Mouse (Mus musculus) forelimb bud, embryonic 11.5 days (tissue): ENCODE results near the gene Sdk1.

Experiments used
- DNase-seq: peaks from one replicate; pipeline ENCODE4 v3.0.0-alpha.2; 2012; ENCODE audit warnings: low read depth, low spot score

Sdk1 gene

DNA sequence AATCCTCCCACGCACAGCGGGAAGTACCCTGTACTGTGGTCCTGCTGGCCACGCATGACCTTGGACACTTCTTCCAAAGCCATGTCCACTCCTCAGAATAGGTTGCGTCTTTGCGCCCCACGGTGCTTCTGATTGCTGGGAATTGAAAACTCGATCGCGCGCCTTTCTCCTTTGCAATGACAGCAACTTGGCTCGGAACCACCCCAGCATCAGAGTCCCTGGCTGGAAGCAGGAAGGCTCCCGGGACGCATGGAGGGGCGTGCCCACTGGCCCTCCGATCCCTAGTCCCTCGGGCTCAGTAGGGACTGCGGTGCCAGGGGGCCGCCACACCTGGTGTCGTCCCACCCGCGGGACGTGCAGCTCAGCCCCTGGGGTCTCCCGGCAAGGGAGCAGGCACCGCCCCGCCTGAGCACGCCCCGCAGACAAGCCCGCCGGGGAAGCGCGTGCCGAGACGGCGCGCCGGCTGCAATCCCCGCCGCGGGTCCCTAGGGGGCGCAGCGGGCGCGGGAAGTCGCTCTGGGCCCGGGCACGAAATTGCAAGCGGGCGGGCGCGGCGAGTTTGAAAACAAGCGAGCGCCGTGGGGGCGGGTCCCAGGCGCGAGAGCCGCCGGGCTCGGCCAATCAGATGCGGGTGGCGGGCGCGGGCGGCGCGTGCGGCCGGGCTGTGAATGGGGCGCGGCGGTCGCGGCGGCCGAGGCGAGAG, at the start of gene Sdk1:
TSS of gene Sdk1 (plus strand) at position 650 of the 703 bp plus-strand sequence.
- DNase-seq = peak; percentile 93

DNA sequence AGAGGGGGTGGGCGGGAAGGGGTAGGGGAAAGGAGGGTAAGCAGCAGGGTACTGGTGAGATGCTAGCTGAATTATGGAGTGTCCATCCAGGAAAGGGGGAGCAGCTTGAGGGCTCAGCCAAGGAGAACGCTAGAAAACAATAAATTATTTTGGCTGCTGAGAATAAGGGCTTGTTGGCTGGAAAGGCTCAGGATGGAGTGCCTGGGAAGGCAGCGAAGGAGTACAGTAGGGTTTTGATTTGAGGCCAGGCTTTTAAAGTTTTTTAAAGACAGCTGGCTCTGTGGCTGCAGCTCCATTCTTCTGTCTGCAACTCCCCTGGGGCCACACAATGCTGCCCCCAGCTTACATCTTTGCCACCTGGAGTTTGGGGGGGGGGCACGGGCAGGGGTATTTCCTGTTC, 44.0 kb upstream of the Sdk1 start:
- peak; percentile 18 for DNase-seq

DNA sequence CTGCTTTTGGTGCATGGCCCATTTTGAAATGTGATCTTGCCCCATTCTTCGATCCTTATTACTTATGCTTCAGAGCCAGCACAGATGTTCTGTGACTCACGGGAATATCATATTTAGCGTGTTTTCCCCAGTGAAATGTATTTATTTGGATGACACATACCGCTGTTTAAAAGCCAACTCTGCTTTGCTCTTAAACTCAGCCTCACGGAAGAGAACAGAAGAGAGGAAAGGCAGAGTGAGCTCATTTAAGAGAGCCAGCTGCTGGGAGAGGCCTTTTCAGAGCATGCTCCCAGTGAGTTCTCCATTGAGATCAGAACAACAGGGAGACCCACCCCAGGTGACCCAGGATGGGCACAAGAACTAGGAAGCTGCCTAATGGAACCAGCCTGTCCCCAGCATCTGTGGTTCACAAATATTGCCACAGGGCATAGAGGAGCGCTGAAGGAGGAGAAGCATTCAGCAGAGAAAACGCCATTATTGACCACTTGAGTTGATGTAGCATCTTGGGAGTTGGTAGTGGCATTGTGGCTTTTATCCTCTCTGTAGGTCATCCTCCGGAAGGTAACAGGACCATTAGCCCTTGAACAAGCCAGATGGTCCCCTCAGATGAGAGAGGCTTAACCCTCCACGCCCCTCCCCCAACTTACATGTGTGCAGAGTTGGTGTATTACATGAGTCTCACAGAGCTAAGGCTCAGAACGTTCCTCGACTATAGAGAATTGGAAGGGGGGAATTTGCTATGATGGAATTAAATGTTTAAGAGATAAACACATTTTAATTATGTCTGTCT, 38.8 kb upstream of the Sdk1 start:
- no peak for DNase-seq

DNA sequence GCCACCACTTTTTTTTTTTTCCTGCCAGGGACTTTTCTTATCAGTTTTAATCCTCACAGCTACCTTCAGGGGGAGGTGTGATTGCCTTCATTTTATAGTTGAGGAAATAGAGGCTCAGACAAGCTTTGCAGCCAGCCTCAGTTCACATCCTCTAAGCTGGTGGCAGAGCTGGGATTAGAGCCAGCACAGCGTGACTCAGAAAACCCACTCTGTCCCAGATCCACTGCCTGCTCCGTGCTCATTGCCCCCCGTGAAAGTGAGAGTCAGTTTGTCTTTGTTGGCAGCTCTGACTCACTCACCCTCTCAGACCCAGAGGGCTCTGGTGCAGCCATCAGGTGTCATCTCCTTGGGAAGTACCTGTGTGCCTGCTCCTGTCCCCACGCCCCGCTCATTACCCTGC, 34.2 kb upstream of the Sdk1 start:
- DNase-seq = no peak

DNA sequence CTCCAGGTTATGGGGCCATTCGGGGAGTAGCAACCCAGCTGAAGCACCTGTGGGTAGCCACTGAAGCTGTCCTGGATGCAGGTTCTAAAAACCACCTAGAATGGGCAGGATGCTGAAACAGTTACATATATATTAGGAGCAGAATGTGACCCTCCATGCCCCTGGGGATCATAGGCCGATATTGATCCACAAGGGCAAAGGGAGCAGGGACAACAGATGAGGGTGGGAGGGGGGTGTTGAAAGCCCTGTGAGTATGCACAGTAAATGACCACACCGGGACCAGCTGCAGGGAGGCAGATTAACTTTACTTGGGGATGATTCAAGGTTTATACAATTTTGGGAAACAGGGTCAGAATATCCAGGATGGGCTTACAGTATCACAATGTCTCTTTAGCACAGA, 16.0 kb upstream of the Sdk1 start:
- DNase-seq = no peak

DNA sequence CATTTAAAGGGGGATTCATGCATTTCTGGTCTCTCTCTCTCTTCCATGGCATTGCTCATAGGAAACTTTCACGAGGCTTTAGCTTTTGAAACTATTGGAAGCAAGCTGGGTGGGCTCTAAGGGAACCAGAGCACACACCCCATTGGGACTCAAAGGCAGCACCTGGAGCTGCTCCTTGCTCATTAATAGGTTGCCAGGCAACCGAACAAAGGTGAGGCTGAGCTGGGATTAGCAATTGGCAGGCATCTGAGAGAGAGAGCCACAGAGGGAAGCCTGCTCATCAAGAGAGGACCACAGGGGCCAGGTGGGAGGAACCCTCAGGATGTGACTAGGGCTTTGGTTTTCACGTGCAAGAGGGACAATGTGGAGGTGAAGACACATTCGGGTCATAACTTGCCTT, 7.0 kb upstream of the Sdk1 start:
- DNase-seq = no peak

DNA sequence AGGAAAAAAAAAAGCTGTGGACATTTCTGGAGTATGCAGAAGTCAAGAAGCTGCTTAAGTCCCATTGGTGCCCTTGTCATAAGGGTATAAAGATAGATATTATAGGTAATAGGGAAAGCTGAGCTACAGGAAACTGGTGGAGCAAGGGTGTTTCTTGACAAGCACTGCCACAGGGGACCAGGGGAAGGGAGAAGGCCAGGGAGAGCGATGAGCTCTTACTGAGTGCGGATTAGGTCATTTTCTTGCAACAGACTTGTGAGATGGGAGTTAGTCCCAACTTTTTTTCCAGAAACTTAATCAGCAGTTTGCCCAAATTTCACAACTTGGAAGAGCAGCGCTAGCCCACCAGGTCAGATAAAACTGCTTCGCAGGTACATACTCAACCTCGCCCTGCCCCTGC, 1.9 kb upstream of the Sdk1 start:
- DNase-seq = no peak

DNA sequence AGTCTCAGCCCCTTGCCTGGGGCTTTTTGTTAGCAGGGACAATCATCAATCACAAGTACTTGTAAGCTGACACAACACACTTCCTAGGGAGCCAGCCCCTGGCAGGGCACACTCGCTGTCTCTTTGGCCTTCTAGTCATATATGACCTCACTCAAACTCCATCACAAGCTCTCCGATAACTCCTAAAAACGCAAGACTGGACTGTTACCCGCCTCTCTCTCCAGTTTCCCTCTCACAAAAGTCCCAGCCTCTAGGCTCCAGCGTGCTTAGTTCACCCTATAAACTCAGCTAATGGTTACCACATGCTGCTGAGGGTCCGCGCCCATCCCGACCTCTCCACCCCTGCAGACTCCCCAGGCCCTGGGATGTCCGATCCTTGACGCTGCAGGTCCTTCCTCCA, 849 bp upstream of the Sdk1 start:
- DNase-seq = peak; percentile 59

DNA sequence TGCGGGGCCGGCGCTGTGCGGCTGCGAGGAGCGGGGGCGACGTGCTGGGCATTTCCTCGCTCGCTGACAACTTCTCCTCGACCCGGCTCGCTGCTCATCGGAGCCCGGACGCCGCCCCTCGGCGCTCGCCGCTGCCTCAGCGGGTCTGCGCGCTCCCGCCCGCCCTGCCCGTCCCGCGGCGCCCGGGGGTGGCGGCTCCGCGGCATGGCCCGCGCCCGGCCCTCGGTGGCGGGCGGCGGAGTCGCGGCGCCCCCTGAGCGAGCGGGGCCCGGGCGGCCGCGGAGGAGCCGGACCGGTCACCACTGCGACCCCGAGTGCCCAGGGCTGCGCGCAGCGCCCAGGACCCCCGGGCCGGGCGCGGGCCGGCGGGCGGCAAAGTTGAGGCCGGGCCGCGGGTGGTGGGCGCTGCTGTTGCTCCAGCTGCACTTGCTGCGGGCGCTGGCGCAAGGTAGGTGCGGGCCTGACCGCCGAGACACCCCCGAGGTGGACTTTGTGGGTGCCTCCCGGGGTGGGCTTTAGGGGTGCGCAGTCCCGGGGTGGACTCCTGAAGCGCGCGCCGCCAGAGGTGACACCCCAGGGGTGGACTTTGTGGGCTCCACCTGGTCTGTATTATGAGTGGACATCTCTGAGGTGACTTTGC, 475 bp downstream of the Sdk1 start:
- no peak for DNase-seq

DNA sequence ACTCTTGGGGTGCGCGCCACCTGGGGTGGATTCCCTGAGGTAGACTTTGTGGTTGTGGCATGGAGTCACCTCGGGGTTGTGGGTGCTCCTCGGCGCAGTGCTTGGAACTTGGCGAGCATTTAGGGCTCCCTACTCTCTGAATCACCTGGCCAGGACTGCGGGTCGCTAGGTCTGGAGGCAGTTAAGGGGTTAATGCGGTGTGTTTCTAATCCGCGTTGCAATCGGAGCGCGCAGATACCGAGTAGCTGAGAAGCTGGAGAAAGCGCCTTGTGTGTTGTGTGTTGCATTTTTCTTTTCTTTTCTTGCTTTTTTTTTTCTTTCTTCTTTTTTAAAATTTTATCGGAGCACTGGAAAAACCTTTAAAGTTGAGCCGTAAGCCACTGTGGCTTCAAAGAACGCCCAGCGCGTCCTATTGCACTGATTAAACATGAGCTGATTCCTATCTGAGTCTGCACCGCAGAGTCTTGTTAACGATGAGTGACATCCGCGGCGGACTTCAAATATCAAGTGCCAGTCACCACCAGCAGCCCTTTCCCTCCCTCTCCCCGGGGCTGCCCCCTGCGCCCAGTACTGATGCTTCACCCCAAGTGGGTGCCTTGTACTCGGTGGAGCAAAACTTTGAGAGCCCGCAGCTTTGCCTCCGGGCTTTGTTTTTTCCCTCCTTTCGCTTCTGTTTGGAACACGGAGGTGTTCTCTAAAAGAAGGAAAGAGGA, 2.1 kb downstream of the Sdk1 start:
- no peak for DNase-seq

DNA sequence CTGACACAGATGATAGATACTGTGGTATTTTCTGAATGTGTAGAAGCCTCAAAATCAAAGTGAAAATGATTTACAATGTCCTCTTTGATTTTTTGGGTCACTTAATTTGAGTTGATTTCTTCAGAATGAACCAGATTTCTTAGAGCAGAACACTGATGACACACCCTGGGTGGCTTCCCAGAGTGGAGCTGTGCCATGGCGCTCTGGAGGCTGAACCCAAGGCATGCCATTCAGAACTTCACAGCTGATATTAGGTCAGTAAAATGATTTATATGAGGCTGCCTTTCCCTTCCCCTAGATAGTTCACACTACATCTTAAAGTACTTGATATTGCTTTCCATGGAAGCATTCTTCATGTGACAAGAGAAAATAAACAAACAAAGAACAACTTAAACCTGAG, 23.0 kb downstream of the Sdk1 start:
- DNase-seq = no peak

DNA sequence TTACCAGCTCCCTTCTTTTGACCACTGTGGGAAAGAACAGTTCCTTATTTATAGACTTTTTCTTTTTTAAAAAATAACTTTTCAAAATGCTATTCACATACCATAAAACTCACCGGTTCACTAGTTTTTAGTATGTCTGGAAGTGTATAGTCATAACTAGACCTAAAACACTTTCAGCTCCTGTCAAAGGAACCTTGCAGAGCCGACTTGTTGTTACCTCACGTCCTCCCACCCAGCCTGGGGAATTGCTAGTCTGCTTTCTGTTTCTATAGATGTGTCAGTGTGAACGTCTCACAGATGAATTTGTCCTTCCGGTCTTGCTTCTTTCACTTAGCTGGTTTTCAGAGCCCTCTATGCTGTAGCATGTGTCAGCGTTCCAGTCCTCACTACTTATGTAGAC, 35.8 kb downstream of the Sdk1 start:
- DNase-seq = no peak

DNA sequence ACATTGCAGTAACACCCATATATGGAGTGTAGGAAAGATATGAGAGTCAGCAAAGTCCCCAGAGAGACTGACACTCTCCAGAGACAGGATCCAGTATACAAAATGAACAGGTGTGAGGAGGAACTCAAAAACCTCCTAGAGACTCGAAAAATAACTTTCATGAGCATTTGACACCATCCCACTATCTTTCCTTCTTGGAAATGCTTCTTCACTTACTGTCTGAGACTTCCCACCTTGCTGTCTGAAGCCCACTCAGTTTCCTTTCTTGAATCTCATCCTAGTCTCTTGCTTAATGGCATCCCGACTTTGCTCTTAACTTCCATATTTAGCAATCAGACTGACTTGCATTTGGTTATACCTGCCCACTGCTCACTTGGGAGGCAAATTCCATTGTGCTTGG, 40.5 kb downstream of the Sdk1 start:
- no peak for DNase-seq

DNA sequence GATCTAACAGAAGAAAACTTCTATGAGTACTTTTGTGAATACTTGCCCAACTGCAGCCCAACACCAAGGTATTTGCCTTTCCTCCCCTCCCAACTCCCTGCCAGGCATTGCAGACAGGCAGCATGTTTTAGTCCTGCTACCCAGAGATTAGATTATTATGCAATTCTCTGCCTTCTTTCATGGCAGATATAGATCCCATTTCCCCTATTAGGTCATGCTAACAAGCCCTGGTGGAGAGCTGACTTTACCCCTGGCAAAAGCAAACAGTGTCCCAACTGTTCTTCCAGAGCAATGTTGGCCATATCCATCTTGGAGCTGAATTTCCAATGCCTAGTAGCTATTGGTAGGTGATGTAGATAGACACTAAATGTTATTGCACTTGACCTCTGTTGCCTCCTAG, 48.3 kb downstream of the Sdk1 start:
- no peak for DNase-seq

DNA sequence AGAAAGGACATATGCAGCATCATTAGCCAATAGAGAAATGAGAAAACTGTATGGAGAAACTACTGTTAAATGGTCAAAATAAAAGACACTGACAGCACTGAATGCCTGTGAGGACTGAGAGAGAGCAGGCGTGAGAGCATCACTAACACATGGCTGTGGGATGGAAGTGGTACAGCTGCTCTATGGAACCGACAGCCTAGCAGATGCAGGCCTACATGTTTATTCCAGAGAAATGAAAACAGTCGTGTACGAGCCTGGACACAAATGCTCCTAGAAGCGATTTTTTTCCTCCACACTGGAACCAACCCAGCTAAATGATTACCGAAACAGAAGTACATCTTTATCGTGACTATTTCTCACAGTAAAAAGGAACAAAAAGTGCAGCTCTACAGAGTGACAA, 54.0 kb downstream of the Sdk1 start:
- no peak for DNase-seq

DNA sequence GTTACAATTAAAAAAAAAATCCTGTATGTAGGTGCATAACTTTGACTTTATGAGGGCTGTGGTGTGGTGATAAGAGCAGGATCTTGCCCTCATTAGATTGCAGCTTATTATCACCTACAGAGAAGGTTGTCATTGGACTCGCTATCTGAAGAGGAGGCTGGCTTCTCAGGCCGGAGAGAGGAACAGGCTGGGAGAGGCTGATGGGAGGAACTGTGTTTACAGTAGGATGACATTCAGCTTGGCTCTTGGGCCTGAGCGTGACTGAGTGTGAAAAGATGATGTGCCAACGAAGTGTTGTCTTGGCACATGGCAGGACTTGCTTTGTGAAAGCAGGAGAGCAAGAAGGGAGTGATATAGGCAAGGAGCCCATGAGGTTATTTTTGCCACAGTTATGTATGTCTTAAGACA, 61.0 kb downstream of the Sdk1 start:
- no peak for DNase-seq

DNA sequence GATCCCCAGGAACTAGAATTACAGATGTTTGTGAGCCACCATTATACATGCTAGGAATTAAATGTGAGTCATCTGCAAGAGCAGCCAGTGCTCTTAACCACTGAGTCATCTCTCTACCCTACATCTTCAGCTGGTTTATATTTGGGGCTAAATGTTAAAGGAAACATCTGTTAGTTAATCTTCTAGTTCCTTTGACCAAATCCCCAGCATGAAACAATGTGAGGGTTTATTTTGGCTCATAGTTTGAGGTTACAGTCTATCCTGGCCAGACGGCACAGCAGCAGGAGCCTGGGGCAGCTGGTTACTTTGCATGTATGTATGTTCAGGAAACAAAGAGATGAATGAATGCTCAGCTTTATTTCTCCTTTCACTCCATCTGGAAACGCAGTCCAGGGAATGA, 62.5 kb downstream of the Sdk1 start:
- DNase-seq = peak; percentile 11

DNA sequence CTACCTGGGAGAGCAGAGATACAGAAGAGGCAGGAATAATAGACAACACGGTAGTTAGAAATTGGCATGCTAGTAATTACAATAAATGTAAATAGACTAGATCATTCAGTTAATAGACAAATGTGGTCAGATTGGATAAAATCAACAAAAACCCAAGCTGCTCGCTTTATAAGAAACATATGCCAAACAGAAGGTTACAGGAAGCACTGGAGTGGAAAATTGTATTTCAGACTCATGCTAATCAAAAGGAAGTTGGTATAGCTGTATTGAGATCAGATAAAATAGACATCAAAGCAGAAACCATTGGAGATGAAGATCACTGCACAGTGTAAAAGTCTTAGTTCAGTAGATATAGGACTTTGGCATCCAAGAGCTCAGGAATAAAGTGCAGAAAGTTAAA, 63.4 kb downstream of the Sdk1 start:
- no peak for DNase-seq

DNA sequence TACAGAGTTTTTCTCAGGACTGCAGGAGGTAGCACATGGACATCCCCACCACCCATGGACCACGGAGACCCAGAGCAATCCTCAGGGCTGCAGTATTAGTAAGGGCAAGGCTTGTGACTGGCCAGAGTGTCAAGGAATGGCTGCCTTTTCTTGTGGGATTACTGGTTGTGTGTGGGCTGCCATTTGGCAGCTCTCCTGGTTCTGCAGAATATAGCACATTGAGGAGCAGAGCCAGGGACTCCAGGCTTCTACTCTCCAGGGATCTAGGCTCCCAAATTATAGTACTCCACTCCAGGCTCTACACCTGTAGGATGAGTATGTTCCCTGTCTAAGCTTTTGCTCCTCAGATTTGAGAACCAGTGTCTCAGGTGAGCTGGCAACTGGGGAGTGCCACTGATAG, 69.4 kb downstream of the Sdk1 start:
- DNase-seq = no peak

DNA sequence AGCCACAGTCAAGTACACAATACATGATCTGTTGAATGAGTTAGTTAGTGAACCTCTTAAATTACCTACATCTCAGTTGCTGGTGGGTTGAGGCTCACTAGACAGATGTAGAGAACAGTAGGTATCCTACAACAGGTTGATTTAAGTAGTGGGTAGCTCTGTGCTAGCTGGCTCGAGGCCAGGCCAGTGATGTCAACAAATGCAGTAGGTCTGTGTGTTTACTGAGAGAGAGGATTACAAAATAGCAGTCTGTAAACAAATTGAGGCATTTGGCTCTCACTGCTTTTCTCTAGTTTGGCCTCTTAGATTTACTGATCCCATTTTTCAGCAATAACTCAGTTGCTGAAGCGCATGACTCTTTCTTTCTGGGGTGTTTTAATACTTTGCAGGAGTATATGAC, 70.5 kb downstream of the Sdk1 start:
- no peak for DNase-seq

DNA sequence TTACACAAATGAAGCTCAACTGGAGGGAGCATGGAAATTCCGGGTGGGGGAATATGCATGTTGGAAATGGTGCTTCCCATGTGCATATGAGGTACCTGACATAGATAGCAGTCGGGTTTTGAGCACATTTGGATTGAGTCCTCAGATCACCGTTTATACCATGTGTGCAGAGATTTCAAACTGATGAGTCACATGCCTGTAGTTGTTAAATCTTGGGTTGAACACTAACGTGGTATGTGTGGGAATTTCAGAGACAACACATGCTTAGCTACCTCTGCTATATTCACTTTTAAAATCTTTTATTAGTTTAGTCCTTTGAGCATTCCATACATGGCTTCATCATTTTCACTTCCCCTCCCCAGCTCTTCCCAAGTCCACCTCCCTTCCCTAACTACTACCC, 71.0 kb downstream of the Sdk1 start:
- no peak for DNase-seq

DNA sequence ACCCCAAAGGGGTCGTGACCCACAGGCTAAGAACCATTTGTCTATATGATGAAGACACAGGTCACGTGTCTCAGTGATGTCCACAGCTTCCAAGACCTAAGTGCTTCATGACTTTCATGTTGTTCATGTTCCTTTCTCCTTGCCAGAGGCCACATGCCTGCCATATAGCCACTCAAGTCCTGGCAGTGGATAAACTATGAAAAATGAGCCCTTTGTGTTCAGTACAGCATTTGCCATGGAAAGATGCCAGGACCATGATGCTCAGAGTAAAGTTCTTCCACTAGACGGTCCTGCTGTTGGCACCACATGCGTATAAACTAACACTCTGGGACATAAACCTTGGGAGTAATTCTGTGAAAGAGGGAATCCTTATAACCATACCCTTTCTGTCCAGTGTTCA, 75.8 kb downstream of the Sdk1 start:
- no peak for DNase-seq
